Mouse (Mus musculus) spleen, adult 10 weeks (tissue): Measurements from ENCODE around the gene Usp32. TPM values are rescaled to one million over a fixed set of nuclear protein-coding genes. Genes with fewer than 3 reads are reported as not detected.

Source experiments
- polyA plus RNA-seq: library from polyadenylated mRNA; stranded (reverse); fragments of 350-450 nt; fragmentation: Illumina TruSeq; extraction: RNeasy Lipid Tissue Mini Kit (QIAGEN cat#74804); gene quantifications from one replicate; pipeline ENCODE4 v1.2.3, GENCODE M21; 2015; ENCODE audit warnings: low replicate concordance; ENCODE audit not compliant: insufficient read depth

Usp32 gene
- 34.2 TPM for polyA plus RNA-seq

GRCm38 (mm10) chr11:85139581-85140540, at the start of gene Usp32:
Gene Usp32 (minus strand): TSS chr11:85140161.

DNA sequence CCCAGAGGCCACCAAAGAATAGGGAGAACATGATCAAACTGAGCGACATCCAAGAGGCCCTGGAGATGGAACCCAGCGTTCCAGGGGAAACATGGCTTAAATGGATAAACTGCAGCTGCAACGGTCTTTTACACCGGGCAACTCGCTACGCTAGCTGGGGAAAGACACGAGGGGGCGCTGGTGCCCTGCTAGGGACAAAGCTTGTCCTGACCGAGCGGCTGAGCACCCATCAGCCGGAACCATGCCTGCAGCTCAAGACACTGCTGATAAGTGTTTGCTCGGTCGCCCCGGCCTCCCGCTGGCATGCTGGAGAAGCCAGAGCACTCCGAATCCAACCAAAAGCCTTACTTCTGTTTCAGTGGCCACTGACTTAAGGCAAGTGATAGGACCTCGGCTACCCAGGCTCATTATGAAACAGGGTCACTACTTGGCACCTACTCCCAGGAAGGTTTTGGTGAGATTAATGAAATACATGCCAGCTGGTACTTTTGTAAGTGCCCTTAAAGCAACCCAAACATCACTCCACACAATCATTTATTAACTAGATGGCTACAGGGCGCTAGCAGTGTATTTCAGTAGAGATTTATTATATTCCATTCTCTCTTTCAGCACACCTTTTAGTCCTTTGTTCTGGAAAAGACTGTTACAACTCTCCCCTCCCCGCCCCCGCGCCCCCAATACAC, 30.2 kb upstream of the Usp32 start, which contains the start of gene 1700125H20Rik:
TSS of gene 1700125H20Rik (plus strand) at position 347 of the 683 bp plus-strand sequence.

DNA sequence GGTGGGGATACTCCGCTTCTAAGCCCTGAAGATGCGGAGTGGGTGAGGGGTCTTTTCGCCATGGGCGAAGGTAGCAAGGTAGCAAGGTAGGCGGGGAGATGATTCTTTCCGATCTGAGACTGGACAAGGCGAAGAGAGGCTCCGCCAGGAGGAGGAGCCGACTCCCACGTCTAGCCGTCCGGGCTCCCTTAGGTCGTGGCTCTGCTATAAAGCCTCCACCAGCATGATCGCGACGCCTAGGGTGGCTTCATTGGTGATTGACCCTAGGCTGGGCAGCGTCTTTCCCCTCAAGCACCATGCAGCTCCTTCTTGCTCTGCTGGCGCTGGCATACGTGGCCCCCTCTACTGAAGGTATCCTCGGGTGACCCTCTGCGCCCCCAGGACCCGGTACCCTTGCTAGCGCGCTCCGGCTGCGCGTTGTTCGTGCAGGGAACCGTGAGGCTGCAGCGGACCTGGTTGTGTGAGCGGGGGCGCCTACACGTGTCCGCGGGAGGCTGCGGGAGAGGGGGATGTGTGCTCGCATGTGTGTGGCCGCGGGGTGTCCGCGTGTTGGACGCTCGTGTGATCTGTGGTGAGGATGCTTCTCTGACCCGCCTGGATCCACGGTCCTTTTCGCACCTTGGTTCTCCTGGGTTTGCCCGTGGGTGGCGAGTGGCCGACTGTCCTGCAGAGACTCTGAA, 182.2 kb downstream of the Usp32 start, which contains the start of gene Car4:
TSS of gene Car4 (plus strand) at position 196 of the 680 bp plus-strand sequence.

Other genes starting within 250 kb of the Usp32 start
- 16.1 TPM for gene Znhit3, start 223.8 kb downstream of the Usp32 start, polyA plus RNA-seq
- gene Car4, start 182.4 kb downstream of the Usp32 start, polyA plus RNA-seq, result not detected
- gene 1700125H20Rik, start 30.2 kb upstream of the Usp32 start, polyA plus RNA-seq, result not detected
- gene Appbp2, start 95.0 kb upstream of the Usp32 start, polyA plus RNA-seq, result 33.8 TPM
- gene Ppm1d, start 171.1 kb upstream of the Usp32 start, polyA plus RNA-seq, result 22.1 TPM
- 19.4 TPM for gene Bcas3, start 213.0 kb upstream of the Usp32 start, polyA plus RNA-seq